Comparison of ENCODE assay signal across 8 mouse cellular contexts in the genomic region with DNA sequence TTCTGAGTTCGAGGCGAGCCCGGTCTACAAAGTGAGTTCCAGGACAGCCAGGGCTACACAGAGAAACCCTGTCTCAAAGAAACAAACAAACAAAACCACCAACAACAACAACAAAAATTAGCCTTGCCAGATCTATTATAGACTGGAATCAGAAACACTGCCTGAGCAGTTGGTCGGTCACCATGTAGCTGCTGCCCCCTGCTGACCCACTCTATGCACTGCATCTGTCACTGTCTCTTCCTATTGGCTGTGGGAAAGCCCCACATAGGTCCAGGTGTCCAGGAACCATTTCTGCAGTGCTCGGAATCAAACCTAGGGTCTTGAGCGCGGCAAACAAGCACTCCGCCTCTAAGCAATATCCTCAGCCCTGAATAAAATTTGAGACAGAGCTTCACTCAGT. TPM values are rescaled to one million over a fixed set of nuclear protein-coding genes. Genes with fewer than 3 reads are reported as not detected.
DNase-seq lines count a peak whose midpoint lies in the region; ATAC-seq and TF ChIP-seq lines count a peak whose summit lies in the region.

No protein-coding gene starts in this region.

- no peak for TF ChIP-seq POLR2A in cerebellum, adult 2 months (IDR thresholded peaks at IDR 0.05; ENCODE audit: borderline replicate concordance, insufficient read depth, low read length)

- peak; percentile 74 for DNase-seq in hindbrain, embryonic 11.5 days (ENCODE audit: low spot score)
- DNase-seq in NIH3T3 (ENCODE audit: low read depth) = peak; percentile 69
- DNase-seq in cerebellum, adult 2 months = peak; percentile 79 to 85
- peak; percentile 55 for DNase-seq in gastrocnemius, postnatal 14 days
- peak; percentile 38 for DNase-seq in layer of hippocampus, adult 9-10 months (ENCODE audit: low spot score)
- DNase-seq in lung, postnatal 4 days = peak; percentile 53 to 71
- peak; percentile 34 to 46 for DNase-seq in spleen, postnatal 14 days (ENCODE audit: low spot score in 2 of 2)

- no peaks in the 10 kb centered on the region for H3K4me1 ChIP-seq in hindbrain, embryonic 11.5 days (replicated peaks; ENCODE audit: control insufficient read depth, insufficient read depth, low read length)
- peaks cover 14% of the 10 kb centered on the region; the same call in 1 of the 2 replicates for H3K4me1 ChIP-seq in hindbrain, embryonic 13.5 days (replicated peaks)
- H3K4me1 ChIP-seq in cerebellum, adult 2 months (ENCODE audit: control insufficient read depth, insufficient read depth, low read length) = peaks cover 11% of the 10 kb centered on the region

- H3K36me3 ChIP-seq in hindbrain, embryonic 11.5 days (ENCODE audit: control insufficient read depth, insufficient read depth, low read length) = no peaks in the 10 kb centered on the region
- 0 out of 2 replicates have a peak, but pooled peaks cover 5% of the 10 kb centered on the region for H3K36me3 ChIP-seq in hindbrain, embryonic 13.5 days

- H3K27me3 ChIP-seq in hindbrain, embryonic 11.5 days (ENCODE audit: control insufficient read depth, insufficient read depth, low read length) = no peaks in the 10 kb centered on the region
- H3K27me3 ChIP-seq in hindbrain, embryonic 13.5 days = no peaks in the 10 kb centered on the region
- H3K27me3 ChIP-seq in cerebellum, adult 2 months (ENCODE audit: control insufficient read depth, insufficient read depth, low read length) = no peaks in the 10 kb centered on the region

- no peak overlapping the region for H3K27ac ChIP-seq in hindbrain, embryonic 11.5 days (ENCODE audit: low read depth, low read length)
- no peak overlapping the region for H3K27ac ChIP-seq in hindbrain, embryonic 13.5 days
- H3K27ac ChIP-seq in cerebellum, adult 2 months (ENCODE audit: insufficient read depth, low read length) = no peak overlapping the region

- H3K4me2 ChIP-seq in hindbrain, embryonic 11.5 days (replicated peaks; ENCODE audit: low read depth, low read length) = no peak overlapping the region
- H3K4me2 ChIP-seq in hindbrain, embryonic 13.5 days = no peak overlapping the region

- WGBS in hindbrain, embryonic 11.5 days = 76% methylated on average over 8 of the region's 8 CpGs
- 77% methylated on average over 8 of the region's 8 CpGs for WGBS in hindbrain, embryonic 13.5 days
- 36% methylated on average over 8 of the region's 8 CpGs for WGBS in cerebellum, adult 2 months

- intact Hi-C loops in gastrocnemius, postnatal 14 days (cut with DNase I; ENCODE audit: low total_unique reads) = no loop called here

- no peak overlapping the region for H3K9ac ChIP-seq in hindbrain, embryonic 11.5 days (ENCODE audit: low read depth, low read length)
- H3K9ac ChIP-seq in hindbrain, embryonic 13.5 days = no peak overlapping the region

- no peak overlapping the region for H3K4me3 ChIP-seq in hindbrain, embryonic 11.5 days (ENCODE audit: low read depth, low read length)
- H3K4me3 ChIP-seq in hindbrain, embryonic 13.5 days = no peak overlapping the region
- no peak overlapping the region for H3K4me3 ChIP-seq in cerebellum, adult 2 months (replicated peaks; ENCODE audit: insufficient read depth, low read depth, low read length)

- ATAC-seq in hindbrain, embryonic 11.5 days (ENCODE audit: low FRiP score) = no peak
- ATAC-seq in hindbrain, embryonic 13.5 days (ENCODE audit: low FRiP score) = no peak

- TF ChIP-seq CTCF in cerebellum, adult 2 months (IDR thresholded peaks at IDR 0.05; ENCODE audit: borderline replicate concordance, insufficient read depth, low read depth, low read length) = peak; percentile 93

- H3K9me3 ChIP-seq in hindbrain, embryonic 11.5 days (ENCODE audit: control insufficient read depth, low read length) = no peaks in the 10 kb centered on the region
- no peaks in the 10 kb centered on the region for H3K9me3 ChIP-seq in hindbrain, embryonic 13.5 days

RNA-seq across cellular contexts. Expression of a gene that starts 29.6 kb away (rescaled TPM):
- polyA plus RNA-seq in hindbrain, embryonic 11.5 days (2014; fragmentation: Nextera tagmentation; extraction: Ambion mirVana) = 20.3 and 24.1 TPM in 2 replicates
- polyA plus RNA-seq in hindbrain, embryonic 13.5 days (2015; fragmentation: Nextera tagmentation; extraction: Ambion mirVana) = 11.4 and 12.5 TPM in 2 replicates
- 8.4 and 8.7 TPM in 2 replicates for polyA plus RNA-seq in cerebellum, adult 2 months (2012; rRNA removed)
- 1 to 10 TPM; 5.0 to 6.4 TPM for total RNA-seq in gastrocnemius, postnatal 14 days (2021)
